Mouse (Mus musculus) bone marrow macrophage, adult 2 months (primary cell): Measurements from ENCODE around the gene Cdh4.

Experiments used
- CTCF ChIP-seq: IDR thresholded peaks from 2 replicates; pipeline ENCODE4 v1.5.1; 2012; ENCODE audit warnings: low read depth, mild to moderate bottlenecking, low read length, moderate library complexity
- POLR2A ChIP-seq: IDR thresholded peaks from 2 replicates; pipeline ENCODE4 v1.6.1; 2012; ENCODE audit warnings: mild to moderate bottlenecking, low read depth, low read length, borderline replicate concordance

DNA sequence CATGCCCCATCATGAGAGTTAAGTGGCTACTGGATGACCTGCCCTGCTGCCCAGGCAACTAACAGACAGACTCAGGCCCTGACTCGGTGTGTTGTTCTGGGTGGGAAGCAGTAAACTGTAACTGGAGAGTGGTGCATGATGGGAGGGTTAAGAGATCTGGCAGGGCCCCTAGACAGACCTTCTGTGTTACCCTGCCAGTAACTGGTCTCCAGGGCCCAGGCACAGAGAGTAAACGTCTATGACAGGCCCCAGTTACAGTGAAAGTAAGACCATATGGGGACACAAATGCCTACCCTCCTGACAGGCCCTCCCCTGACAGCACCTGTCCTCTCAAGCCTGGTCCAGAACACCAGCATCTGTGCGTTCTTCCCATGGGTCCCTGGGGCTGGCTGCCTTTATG, 420.4 kb downstream of the Cdh4 start:
- TF ChIP-seq CTCF: no peak
- no peak for TF ChIP-seq POLR2A
